ENCODE assay signal across 25 mouse cellular contexts in genomic region chr19:19104581-19104980, GRCm38 (mm10). TPM values are rescaled to one million over a fixed set of nuclear protein-coding genes. Genes with fewer than 3 reads are reported as not detected.
DNase-seq lines count a peak whose midpoint lies in the region; ATAC-seq and TF ChIP-seq lines count a peak whose summit lies in the region.
"Had no signal": no experiment of that assay in that cellular context is flagged by ENCODE, and none has a peak within 500 bp of the region (broad histone marks: within the 10 kb centered on the region; RNA-seq: fewer than 3 reads in every experiment).

No protein-coding gene starts in this region.

- TF ChIP-seq CTCF in left cerebral cortex, adult 2 months (IDR thresholded peaks at IDR 0.05) = no peak

- no peak overlapping the region for H3K9ac ChIP-seq in kidney, embryonic 16.5 days (replicated peaks; ENCODE audit: low read length)

- no peak overlapping the region; the same call in 1 of the 2 replicates for H3K4me3 ChIP-seq in left cerebral cortex, adult 2 months
- H3K4me3 ChIP-seq in kidney, embryonic 16.5 days (ENCODE audit: low read length) = no peak overlapping the region

- H3K9me3 ChIP-seq in kidney, embryonic 16.5 days (ENCODE audit: low read length) = no peaks in the 10 kb centered on the region
- H3K9me3 ChIP-seq: G1E had no signal

- H3K27ac ChIP-seq in left cerebral cortex, adult 2 months = peak overlapping the region; percentile 38; the same call in 1 of the 2 replicates
- no peak overlapping the region for H3K27ac ChIP-seq in kidney, embryonic 16.5 days (ENCODE audit: low read length)

- WGBS in kidney, embryonic 16.5 days = 70% methylated on average over 2 of the region's 2 CpGs

- peaks cover 24% of the 10 kb centered on the region for H3K27me3 ChIP-seq in kidney, embryonic 16.5 days (ENCODE audit: insufficient read depth, low read length)
- H3K27me3 ChIP-seq: CH12.LX had no signal

- no peak overlapping the region for H3K4me2 ChIP-seq in kidney, embryonic 16.5 days (replicated peaks; ENCODE audit: low read depth, low read length)

- ATAC-seq in kidney, embryonic 16.5 days (ENCODE audit: low FRiP score, low TSS enrichment) = no peak
- ATAC-seq: activated CD4-positive, CD25-positive, alpha-beta regulatory T cell, adult 4 months; CD4-positive, CD25-positive, alpha-beta regulatory T cell, adult 4 months; Patski had no signal

- no peak for DNase-seq in left cerebral cortex, adult 2 months (ENCODE audit: extremely low spot score in 1 of 2, low spot score in 2 of 2)
- no peak for DNase-seq in left cerebral cortex, postnatal 14 days (ENCODE audit: low spot score in 2 of 2)
- DNase-seq in Muller cell, postnatal 12 days (ENCODE audit: inconsistent ontology term) = peak; percentile 69
- DNase-seq in retina, embryonic 14.5 days (ENCODE audit: low spot score) = peak; percentile 80
- peak; percentile 75 for DNase-seq in retina, postnatal 1 day
- no peak for DNase-seq in MN1 (ENCODE audit: low spot score)
- DNase-seq in urinary bladder, postnatal 4 days (ENCODE audit: low spot score in 2 of 2) = no peak
- DNase-seq: adrenal gland, adult 2 months; adrenal gland, adult 8-10 months; adrenal gland, postnatal 10 days; adrenal gland, postnatal 14 days; adrenal gland, postnatal 25 days; adrenal gland, postnatal 36 days; B cell, adult 2 months; cerebellum, adult 11 months; cerebellum, adult 11-12 months; cerebellum, adult 18-20 months; cerebellum, adult 2 months had no signal

- H3K36me3 ChIP-seq in kidney, embryonic 16.5 days (ENCODE audit: insufficient read depth, low read length) = no peaks in the 10 kb centered on the region
- H3K36me3 ChIP-seq: G1E had no signal

- 0 out of 2 replicates have a peak, but pooled peaks cover under 1% of the 10 kb centered on the region for H3K4me1 ChIP-seq in kidney, embryonic 16.5 days (ENCODE audit: insufficient read depth, low read length)

- intact Hi-C loops in left cerebral cortex, adult 2 months (cut with DNase I) = no loop called here
- intact Hi-C loops in left cerebral cortex, postnatal 14 days (cut with DNase I) = loop anchor here (10.0 kb wide), 2 partner anchors 130 to 220 kb away; no protein-coding TSS in a partner anchor

RNA-seq across cellular contexts. Expression of gene Rorb, which starts 6.4 kb away (rescaled TPM):
- total RNA-seq in left cerebral cortex, adult 2 months (2021) = 10 to 100 TPM; 53.6 to 55.1 TPM
- total RNA-seq in left cerebral cortex, postnatal 14 days (2021) = 10 to 100 TPM; 53.4 to 75.6 TPM
- 0.28 and 0.32 TPM in 2 replicates for polyA plus RNA-seq in kidney, embryonic 16.5 days (2015; fragmentation: Nextera tagmentation; extraction: Ambion mirVana)
- total RNA-seq: CH12.LX, MEL had no signal
- polyA plus RNA-seq: G1E had no signal

Comparison
In these comparisons a context has a peak if more than half of its experiments do, and no peak if none do; other contexts are left out.
1. DNase-seq: peak in Muller cell, postnatal 12 days (single experiment), retina, embryonic 14.5 days (single experiment) and retina, postnatal 1 day (single experiment); none in left cerebral cortex, adult 2 months (0 of 2), left cerebral cortex, postnatal 14 days (0 of 2), MN1 (single experiment) and urinary bladder, postnatal 4 days (0 of 2).